Mouse (Mus musculus): ENCODE results near the gene Mindy4.

The Mindy4 gene

DNA sequence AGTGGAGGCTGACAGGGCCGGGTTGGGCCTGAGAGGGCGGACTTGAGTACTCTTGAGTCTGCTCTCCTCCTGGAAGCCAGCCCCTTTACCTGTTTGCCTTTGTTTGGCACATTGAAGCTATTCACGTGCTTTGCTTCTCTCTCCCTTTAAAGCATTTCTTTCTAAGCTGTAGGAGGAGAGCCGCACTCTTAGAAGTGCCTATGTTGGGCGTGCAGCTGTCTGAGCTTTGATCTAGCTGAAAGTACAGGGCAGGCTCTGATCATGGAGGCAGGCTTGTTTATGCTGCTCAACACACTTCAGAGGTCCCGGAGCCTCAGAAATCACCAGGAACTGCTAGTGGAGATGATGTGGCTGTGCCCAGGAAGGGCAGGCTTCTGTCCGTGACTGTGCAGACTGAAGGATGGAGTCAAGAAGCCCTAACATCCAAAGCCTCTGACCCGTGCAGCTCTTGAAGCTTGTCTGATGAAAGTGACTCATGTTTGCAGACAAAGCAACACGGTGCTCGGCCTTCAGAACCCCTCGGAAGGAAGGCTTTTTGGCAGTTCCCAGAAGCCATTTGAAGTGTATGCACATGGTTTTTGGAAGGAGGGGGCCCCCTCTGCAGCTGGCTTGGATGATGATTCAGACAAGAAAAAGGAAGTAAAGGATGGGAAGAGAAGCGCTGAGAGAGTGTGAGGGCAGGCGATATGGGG, 53.5 kb downstream of the Mindy4 start:
- DNase-seq (ENCODE audit: low read depth in 1 of 2, low spot score in 2 of 2): no peak

GRCm38 (mm10) chr6:55257246-55257645, 54.1 kb downstream of the Mindy4 start:
- no peak for DNase-seq (ENCODE audit: low read depth in 1 of 2, low spot score in 2 of 2)

GRCm38 (mm10) chr6:55258428-55259325, 55.5 kb downstream of the Mindy4 start:
- DNase-seq (ENCODE audit: low read depth in 1 of 2, low spot score in 2 of 2): no peak

GRCm38 (mm10) chr6:55262161-55262560, 59.0 kb downstream of the Mindy4 start:
- DNase-seq (ENCODE audit: low read depth in 1 of 2, low spot score in 2 of 2): no peak

DNA sequence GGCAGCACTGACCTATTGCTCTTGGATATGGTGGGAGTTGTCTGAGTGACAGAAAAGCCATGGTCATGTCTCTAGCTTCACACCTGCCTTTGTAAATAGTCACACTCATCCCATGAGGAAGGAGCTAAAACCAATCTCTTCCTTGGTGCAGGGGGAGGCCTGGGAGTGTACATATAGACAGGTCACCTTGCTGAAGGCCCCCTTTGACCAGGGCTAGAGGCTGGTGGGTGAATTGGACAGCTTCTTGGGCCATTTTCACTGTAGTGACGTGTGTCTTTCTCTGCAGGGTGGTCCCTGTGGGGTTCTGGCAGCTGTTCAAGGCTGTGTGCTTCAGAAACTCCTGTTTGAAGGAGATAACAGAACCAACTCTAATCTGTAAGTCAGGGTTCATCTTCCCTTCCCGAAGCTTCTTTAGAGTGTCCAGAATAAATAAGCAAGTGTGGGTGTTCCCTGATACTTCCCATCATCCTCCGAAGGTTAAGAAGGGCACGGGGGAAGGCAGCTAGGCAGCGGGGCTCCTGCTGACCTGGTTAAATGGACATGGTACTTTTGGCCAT, 60.4 kb downstream of the Mindy4 start:
- no peak for DNase-seq (ENCODE audit: low read depth in 1 of 2, low spot score in 2 of 2)

DNA sequence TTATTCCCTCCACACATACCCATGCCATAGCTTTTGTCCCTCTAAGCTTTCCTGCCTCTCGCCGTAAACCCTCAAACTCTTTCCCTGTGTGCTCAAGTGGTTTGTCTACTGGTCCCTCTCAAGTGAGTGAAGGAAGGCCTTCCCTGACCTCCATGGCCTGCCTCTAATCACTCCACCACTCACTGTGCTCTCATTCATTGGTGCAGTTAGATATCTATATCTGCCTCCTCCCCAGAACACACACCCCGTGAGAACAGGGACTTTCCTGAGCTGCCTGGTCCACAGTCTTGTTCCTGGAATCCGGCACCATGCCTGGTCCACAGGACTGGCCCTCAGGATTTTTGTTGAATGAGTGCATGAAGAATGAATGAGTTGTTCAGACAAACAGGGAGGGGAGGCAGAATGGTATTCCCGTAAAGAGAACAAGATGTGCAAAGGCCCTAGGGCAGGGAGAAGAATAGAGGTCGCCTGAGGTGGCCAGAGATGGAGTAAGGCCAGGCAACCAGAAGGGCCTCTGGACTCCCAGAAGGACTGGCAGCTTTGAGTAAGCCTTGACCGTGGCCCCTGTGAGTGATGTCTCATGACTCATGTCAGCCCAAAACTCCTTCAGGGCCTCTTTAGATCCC, 61.7 kb downstream of the Mindy4 start:
- no peak for DNase-seq (ENCODE audit: low read depth in 1 of 2, low spot score in 2 of 2)

- no peak for DNase-seq (ENCODE audit: low read depth in 1 of 2, low spot score in 2 of 2)
Observed at GRCm38 (mm10) chr6:55272952-55273351, 69.8 kb downstream of the Mindy4 start.

DNA sequence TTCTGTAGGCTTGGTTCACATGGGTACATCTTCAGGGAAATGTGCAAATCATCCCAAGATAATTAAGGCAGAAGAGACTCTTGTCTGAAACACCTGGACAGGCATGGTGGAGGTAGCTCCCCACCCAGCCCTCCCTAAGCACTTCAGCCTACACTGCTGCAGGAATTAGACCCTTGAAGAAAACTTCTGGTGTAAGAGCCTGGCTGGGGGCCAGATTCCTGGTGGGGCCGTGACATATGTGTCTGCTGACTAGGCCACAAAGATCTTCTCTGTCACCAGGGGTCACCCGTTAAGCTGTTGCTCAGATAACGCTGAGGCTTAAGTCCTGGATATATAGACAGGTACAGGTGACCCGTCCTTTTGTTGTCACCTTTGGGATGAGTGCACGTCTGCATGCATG, 70.3 kb downstream of the Mindy4 start:
- DNase-seq (ENCODE audit: low read depth in 1 of 2, low spot score in 2 of 2): no peak

- no peak for DNase-seq (ENCODE audit: low read depth in 1 of 2, low spot score in 2 of 2)
Observed at GRCm38 (mm10) chr6:55275000-55275399, 71.8 kb downstream of the Mindy4 start.

- no peak for DNase-seq (ENCODE audit: low read depth in 1 of 2, low spot score in 2 of 2)
Observed at GRCm38 (mm10) chr6:55275786-55276185, 72.6 kb downstream of the Mindy4 start.

GRCm38 (mm10) chr6:55276692-55277282, 73.6 kb downstream of the Mindy4 start:
- no peak for DNase-seq (ENCODE audit: low read depth in 1 of 2, low spot score in 2 of 2)

GRCm38 (mm10) chr6:55278086-55278485, 74.9 kb downstream of the Mindy4 start:
- DNase-seq (ENCODE audit: low read depth in 1 of 2, low spot score in 2 of 2): no peak

DNA sequence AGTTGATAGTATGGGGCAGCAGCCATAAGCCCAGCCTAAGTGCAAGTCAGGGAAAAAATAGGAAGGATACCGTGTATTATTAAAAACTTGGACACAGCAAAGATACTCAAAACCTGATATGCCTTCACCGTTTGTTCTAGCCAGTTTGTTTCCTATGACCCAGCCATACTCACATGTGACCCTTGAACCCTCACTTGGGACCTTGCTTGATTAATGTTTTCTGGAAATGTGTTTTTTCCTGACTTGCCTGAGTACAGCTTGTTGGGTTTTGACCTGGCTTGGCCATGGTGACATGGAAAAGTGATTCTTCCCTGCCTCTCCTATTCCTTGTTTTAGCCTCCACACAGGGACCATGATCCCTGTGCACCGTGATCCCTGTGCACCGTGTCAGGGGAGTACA, 75.3 kb downstream of the Mindy4 start:
- no peak for DNase-seq (ENCODE audit: low read depth in 1 of 2, low spot score in 2 of 2)

- DNase-seq (ENCODE audit: low read depth in 1 of 2, low spot score in 2 of 2): no peak
Observed at GRCm38 (mm10) chr6:55280979-55281378, 77.8 kb downstream of the Mindy4 start.

- DNase-seq (ENCODE audit: low read depth in 1 of 2, low spot score in 2 of 2): no peak
Observed at GRCm38 (mm10) chr6:55281687-55282086, 78.5 kb downstream of the Mindy4 start.

DNA sequence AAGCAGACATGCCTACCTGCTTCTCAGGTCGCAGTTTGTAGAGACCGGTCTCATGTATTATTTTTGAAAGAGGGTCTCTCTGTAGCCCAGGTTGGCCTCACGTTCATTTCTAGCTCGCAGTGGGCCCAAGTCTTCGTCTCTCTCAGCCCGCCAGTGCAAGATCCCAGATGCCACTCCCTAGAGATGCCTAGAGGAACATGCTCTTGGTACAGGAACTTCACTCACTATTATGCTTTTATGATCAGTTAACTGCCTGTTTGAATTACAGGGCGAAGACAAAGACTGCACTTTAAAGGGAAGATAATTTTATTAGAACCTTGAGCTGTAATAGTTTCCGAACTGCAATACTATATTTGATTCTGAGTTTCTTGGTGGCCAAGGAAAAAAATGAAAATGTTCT, 79.2 kb downstream of the Mindy4 start:
- DNase-seq (ENCODE audit: low read depth in 1 of 2, low spot score in 2 of 2): no peak

DNA sequence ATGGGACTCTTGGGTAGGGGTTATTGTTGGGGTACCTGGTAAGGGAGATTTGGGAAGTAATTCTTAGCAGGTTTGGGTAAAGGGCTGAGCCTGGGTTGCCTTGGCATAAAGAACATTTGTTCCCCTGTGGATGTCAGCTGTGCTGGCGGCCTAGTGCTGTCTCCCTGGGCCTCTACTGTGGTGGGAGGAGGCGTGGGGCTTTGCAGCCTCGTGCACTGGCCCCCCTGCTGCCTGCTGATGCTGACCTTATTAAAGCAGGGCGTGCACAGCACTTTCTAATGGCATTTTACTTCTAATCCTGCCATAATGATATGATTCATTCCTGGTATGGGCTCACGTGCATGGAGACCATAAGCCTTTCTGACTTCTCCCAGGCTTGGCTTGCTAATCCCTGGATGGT, 82.0 kb downstream of the Mindy4 start:
- no peak for DNase-seq (ENCODE audit: low read depth in 1 of 2, low spot score in 2 of 2)

- DNase-seq (ENCODE audit: low read depth in 1 of 2, low spot score in 2 of 2): no peak
Observed at GRCm38 (mm10) chr6:55288007-55288602, 84.9 kb downstream of the Mindy4 start.

GRCm38 (mm10) chr6:55294549-55295131, 91.5 kb downstream of the Mindy4 start:
- no peak for DNase-seq (ENCODE audit: low read depth in 1 of 2, low spot score in 2 of 2)

GRCm38 (mm10) chr6:55295325-55295724, 92.1 kb downstream of the Mindy4 start:
- DNase-seq (ENCODE audit: low read depth in 1 of 2, low spot score in 2 of 2): no peak

GRCm38 (mm10) chr6:55299482-55299881, 96.3 kb downstream of the Mindy4 start:
- DNase-seq (ENCODE audit: low read depth in 1 of 2, low spot score in 2 of 2): no peak
